Mouse (Mus musculus) neural tube, embryonic 14.5 days (tissue): Measurements from ENCODE around the gene Fance. TPM values are rescaled to one million over a fixed set of nuclear protein-coding genes. Genes with fewer than 3 reads are reported as not detected.
"Not testable (repeated sequence)": the region's sequence is repeated elsewhere in the genome, so short reads cannot be mapped to it uniquely, and the experiment has no call there.

Source experiments
- ATAC-seq: fragments of 200-750 bp; cut with Nextera tagmentation; 2 replicates; pipeline ENCODE4 v1.8.0; 2017; ENCODE audit warnings: low read depth, mild to moderate bottlenecking, moderate TSS enrichment, moderate library complexity
- H3K27ac ChIP-seq: fragments of 300-500 bp; sonication (generic); 2 replicates; pipeline ENCODE4 v1.5.1; 2014; ENCODE audit warnings: low read depth, mild to moderate bottlenecking, control low read depth, low read length, moderate library complexity, mixed read lengths
- H3K27me3 ChIP-seq: fragments of 300-500 bp; sonication (generic); 2 replicates; pipeline ENCODE4 v1.6.1; 2014; ENCODE audit warnings: low read length; ENCODE audit not compliant: control insufficient read depth, insufficient read depth
- H3K36me3 ChIP-seq: fragments of 300-500 bp; sonication (generic); 2 replicates; pipeline ENCODE4 v1.6.1; 2014; ENCODE audit warnings: low read length, mixed read lengths; ENCODE audit not compliant: control insufficient read depth, insufficient read depth
- H3K4me1 ChIP-seq: fragments of 300-500 bp; sonication (generic); 2 replicates; pipeline ENCODE4 v1.6.1; 2014; ENCODE audit warnings: low read length; ENCODE audit not compliant: control insufficient read depth, insufficient read depth
- H3K4me2 ChIP-seq: fragments of 300-500 bp; sonication (generic); 2 replicates; pipeline ENCODE4 v1.6.1; 2014; ENCODE audit warnings: mild to moderate bottlenecking, low read depth, low read length, control low read depth
- H3K4me3 ChIP-seq: fragments of 300-500 bp; sonication (generic); 2 replicates; pipeline ENCODE4 v1.5.1; 2014; ENCODE audit warnings: low read depth, low read length, control low read depth, mixed read lengths
- H3K9ac ChIP-seq: fragments of 300-500 bp; sonication (generic); replicated peaks from 2 replicates; pipeline ENCODE4 v1.6.1; 2014; ENCODE audit warnings: low read depth, mild to moderate bottlenecking, control low read depth, low read length, mixed read lengths
- H3K9me3 ChIP-seq: fragments of 300-500 bp; sonication (generic); 2 replicates; pipeline ENCODE4 v1.6.1; 2016; ENCODE audit warnings: low read length; ENCODE audit not compliant: control insufficient read depth
- WGBS: fragments of 180-500 bp; shearing (Covaris S2); extraction: QIAGEN DNeasy Blood & Tissue Kit; methylation state at CpG from one replicate; pipeline ENCODE4 v1.1.7; 2014; 5-methylcytosine and 5-hydroxymethylcytosine counted together
- polyA plus RNA-seq: library from polyadenylated mRNA; unstranded; fragments of >200 nt; fragmentation: Nextera tagmentation; extraction: Ambion mirVana; gene quantifications from 2 replicates; pipeline ENCODE4 v1.2.1, GENCODE M21; 2014

The Fance gene
- polyA plus RNA-seq, 1 experiment from 2014 or later = 23.5 TPM

DNA sequence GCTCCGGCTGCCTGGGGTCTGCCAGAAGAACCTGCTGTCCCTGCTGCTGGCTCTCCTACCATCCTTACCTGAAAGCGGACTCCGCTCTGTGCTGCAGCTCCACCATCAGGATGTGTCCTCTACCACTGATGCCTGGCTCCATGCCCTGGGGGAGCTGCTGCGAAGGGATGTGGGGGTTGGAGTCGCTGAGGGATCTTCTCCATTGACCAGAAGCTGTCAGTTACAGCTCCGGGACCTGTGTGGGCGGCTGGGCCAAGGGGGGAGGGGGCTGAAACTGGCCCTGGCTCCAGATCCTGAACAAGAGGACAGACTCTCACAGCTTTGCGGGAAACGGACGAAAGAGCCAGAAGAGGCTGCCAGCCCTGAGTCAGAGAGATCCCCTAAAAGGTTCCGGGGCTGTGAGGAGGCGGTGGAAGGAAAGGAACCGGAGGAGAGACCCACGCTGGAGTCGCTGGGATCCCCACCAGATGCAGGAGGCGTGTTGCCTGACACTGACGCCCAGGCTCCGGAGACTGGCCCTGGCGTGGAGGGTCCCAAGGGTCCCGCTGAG is 2.4 kb downstream of the Fance start:
- no peak overlapping the region for H3K4me3 ChIP-seq
- 0 out of 2 replicates have a peak, but pooled peaks cover 4% of the 10 kb centered on the region for H3K4me1 ChIP-seq
- ATAC-seq = no peak
- no peaks in the 10 kb centered on the region for H3K9me3 ChIP-seq
- H3K27me3 ChIP-seq = no peaks in the 10 kb centered on the region
- no peak overlapping the region for H3K27ac ChIP-seq
- no peak overlapping the region for H3K4me2 ChIP-seq
- H3K9ac ChIP-seq = no peak overlapping the region
- H3K36me3 ChIP-seq = peaks cover 11% of the 10 kb centered on the region
- 91% methylated on average over 20 of the region's 20 CpGs for WGBS

- Histone ChIP-seq H3K27ac (no peak overlapping the region), H3K4me3 (no peak overlapping the region), H3K4me2 (no peak overlapping the region), H3K4me1 (0 out of 2 replicates have a peak, but pooled peaks cover 4% of the 10 kb centered on the region), H3K9ac (no peak overlapping the region), H3K36me3 (peaks cover 13% of the 10 kb centered on the region), H3K27me3 (no peaks in the 10 kb centered on the region), H3K9me3 (no peaks in the 10 kb centered on the region)
- ATAC-seq = no peak
- 94% methylated on average over 9 of the region's 9 CpGs for WGBS
Measured at GRCm38 (mm10) chr17:28316476-28316875, 3.2 kb downstream of the Fance start.

DNA sequence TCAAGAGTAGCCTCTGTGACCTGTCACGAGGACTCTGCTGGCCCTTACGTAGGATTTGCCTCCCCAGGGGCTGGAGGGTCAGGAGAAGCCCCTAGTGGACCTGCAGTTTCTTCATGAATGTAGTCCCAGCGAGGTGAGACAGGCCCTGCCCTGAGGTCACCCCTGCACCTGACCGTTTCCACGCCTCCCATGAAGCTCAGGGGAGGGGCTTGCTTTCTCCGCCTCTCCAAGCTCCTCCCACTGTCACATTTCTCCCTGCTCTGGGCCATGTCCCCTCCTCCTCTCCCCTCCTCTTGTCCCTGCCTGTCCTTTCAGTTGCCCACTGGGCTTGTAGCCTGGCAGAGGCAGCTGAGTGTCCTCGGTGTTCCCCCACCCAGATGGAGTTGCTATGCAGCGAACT is 3.8 kb downstream of the Fance start:
- H3K4me2 ChIP-seq = no peak overlapping the region
- H3K36me3 ChIP-seq = peaks cover 13% of the 10 kb centered on the region
- no peaks in the 10 kb centered on the region for H3K27me3 ChIP-seq
- H3K9me3 ChIP-seq = no peaks in the 10 kb centered on the region
- WGBS = 60% methylated on average over 8 of the region's 8 CpGs
- 0 out of 2 replicates have a peak, but pooled peaks cover 4% of the 10 kb centered on the region for H3K4me1 ChIP-seq
- no peak overlapping the region for H3K27ac ChIP-seq
- no peak for ATAC-seq
- no peak overlapping the region for H3K4me3 ChIP-seq
- H3K9ac ChIP-seq = no peak overlapping the region

DNA sequence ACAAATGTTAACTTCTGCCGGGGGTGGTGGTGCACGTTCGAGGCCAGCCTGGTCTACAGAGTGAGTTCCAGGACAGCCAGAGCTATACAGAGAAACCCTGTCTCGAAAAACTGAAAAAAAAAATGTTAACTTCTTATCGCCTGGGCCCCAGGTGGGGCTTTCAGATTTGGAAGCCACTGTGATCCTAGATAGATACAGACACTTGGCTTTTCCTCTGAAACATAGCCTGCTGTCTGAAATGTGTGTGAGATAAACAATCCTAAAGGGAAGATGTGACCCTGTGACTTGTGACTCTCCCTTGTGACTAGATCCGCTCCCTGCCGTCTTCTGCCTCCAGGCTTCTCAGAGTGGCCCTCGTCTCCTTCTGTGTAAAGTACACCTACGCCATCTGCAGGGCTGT is 4.4 kb downstream of the Fance start:
- no peak for ATAC-seq

DNA sequence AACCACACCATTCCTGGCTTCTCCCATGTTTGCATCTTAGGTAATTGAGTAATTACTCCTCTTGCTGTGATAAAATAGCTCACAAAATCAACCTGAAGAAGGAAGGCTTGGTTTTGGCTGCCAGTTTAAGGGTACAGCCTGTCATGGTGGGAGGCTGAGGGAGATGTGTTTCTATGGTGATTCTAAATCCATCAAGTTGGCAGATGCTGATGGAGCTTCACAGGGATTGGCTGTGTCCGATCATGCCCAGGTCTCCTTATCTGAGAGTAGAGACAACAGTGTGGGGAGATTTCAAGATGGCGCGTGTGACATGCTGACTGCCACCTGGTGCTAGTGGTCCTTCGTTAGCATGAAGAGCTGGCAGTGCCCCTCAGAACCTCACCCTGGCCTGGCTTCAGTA is 8.4 kb downstream of the Fance start:
- Histone ChIP-seq H3K4me3 (no peak overlapping the region), H3K27ac (no peak overlapping the region), H3K9me3 (no peaks in the 10 kb centered on the region), H3K4me1 (no peaks in the 10 kb centered on the region), H3K9ac (no peak overlapping the region), H3K27me3 (no peaks in the 10 kb centered on the region), H3K36me3 (peaks cover 15% of the 10 kb centered on the region), H3K4me2 (no peak overlapping the region)
- no peak for ATAC-seq
- 97% methylated on average over 4 of the region's 4 CpGs for WGBS

More for the DNA sequence above, 4.4 kb downstream of the Fance start:
- H3K27me3 ChIP-seq = no peaks in the 10 kb centered on the region
- H3K9ac ChIP-seq = no peak overlapping the region
- WGBS = 90% methylated on average over 9 of the region's 9 CpGs
- H3K4me1 ChIP-seq = 0 out of 2 replicates have a peak, but pooled peaks cover 4% of the 10 kb centered on the region
- no peak overlapping the region for H3K4me2 ChIP-seq
- no peak overlapping the region for H3K4me3 ChIP-seq
- peaks cover 13% of the 10 kb centered on the region for H3K36me3 ChIP-seq
- no peak overlapping the region for H3K27ac ChIP-seq
- H3K9me3 ChIP-seq = no peaks in the 10 kb centered on the region

DNA sequence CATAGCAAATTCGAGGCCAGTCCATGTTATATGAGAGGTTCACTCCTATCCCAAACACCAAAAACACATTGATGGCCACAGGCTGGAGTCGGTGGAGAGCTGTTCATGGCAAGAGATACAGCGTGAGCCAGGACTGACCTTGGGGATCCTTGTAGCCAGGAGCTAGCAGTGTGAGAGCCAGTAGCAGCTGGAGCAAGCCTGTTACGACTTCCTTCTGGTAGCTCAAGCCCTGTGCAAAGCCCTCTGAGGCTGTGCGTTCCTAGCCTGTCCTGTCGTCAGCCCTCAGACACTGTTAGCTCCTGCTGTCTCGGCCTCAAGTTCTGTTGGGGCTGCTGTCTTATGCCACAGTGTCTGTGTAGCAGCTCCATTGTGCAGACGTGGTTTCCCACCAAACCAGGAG is 10.5 kb downstream of the Fance start:
- Histone ChIP-seq H3K9me3 (no peaks in the 10 kb centered on the region), H3K4me2 (no peak overlapping the region), H3K27ac (no peak overlapping the region), H3K36me3 (peaks cover 9% of the 10 kb centered on the region; the same call in 1 of the 2 replicates), H3K9ac (no peak overlapping the region), H3K4me1 (peaks cover 7% of the 10 kb centered on the region; the same call in 1 of the 2 replicates), H3K27me3 (no peaks in the 10 kb centered on the region), H3K4me3 (no peak overlapping the region)
- 93% methylated on average over 8 of the region's 8 CpGs for WGBS
- no peak for ATAC-seq

- H3K4me3 ChIP-seq, H3K27me3 ChIP-seq, ATAC-seq, H3K4me2 ChIP-seq, H3K36me3 ChIP-seq, H3K9me3 ChIP-seq, H3K27ac ChIP-seq, H3K4me1 ChIP-seq, H3K9ac ChIP-seq: not testable (repeated sequence)
- WGBS = 97% methylated on average over 7 of the region's 7 CpGs
Measured at GRCm38 (mm10) chr17:28324416-28324815, 11.1 kb downstream of the Fance start.

DNA sequence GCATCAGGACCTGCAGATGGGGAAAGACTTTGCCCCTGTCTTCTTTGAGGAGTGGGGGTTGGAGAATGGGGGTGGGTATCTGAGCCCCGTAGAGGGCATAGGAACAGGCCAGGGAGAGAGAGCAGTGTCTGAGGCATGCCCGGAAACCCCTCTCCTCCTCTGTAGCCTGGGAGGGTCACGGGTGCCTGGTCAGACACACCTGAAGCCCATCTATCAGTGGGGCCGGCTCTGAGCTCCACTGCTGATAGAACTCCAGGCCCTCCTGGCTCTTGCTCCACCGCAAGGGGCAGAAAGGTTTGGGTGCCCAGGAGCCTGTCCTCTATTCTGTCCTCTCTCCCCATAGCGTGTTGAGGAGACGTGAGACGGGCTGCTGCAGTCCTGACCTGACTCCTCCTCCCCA is 12.4 kb downstream of the Fance start:
- no peak for ATAC-seq
- WGBS = 94% methylated on average over 8 of the region's 8 CpGs
- peaks cover 13% of the 10 kb centered on the region; the same call in 1 of the 2 replicates for H3K36me3 ChIP-seq
- H3K4me1 ChIP-seq = peaks cover 16% of the 10 kb centered on the region
- no peak overlapping the region for H3K4me2 ChIP-seq
- H3K9ac ChIP-seq = no peak overlapping the region
- H3K27me3 ChIP-seq = no peaks in the 10 kb centered on the region
- no peak overlapping the region for H3K4me3 ChIP-seq
- no peak overlapping the region for H3K27ac ChIP-seq
- H3K9me3 ChIP-seq = no peaks in the 10 kb centered on the region

GRCm38 (mm10) chr17:28326951-28327350 is 13.6 kb downstream of the Fance start:
- peaks cover 18% of the 10 kb centered on the region; the same call in 1 of the 2 replicates for H3K36me3 ChIP-seq
- no peaks in the 10 kb centered on the region for H3K27me3 ChIP-seq
- H3K27ac ChIP-seq = no peak overlapping the region
- H3K4me2 ChIP-seq = no peak overlapping the region
- WGBS = 87% methylated on average over 3 of the region's 3 CpGs
- H3K4me1 ChIP-seq = peaks cover 16% of the 10 kb centered on the region
- no peak overlapping the region for H3K9ac ChIP-seq
- no peak overlapping the region for H3K4me3 ChIP-seq
- H3K9me3 ChIP-seq = no peaks in the 10 kb centered on the region
- no peak for ATAC-seq
